Mouse (Mus musculus) CD4-positive, CD25-positive, alpha-beta regulatory T cell, adult 4 months (primary cell): Measurements from ENCODE around the gene Avpi1. TPM values are rescaled to one million over a fixed set of nuclear protein-coding genes. Genes with fewer than 3 reads are reported as not detected.
"Not testable (repeated sequence)": the region's sequence is repeated elsewhere in the genome, so short reads cannot be mapped to it uniquely, and the experiment has no call there.

Experiments
- ATAC-seq: one replicate; pipeline ENCODE4 v1.8.0; 2017
- polyA plus RNA-seq, 2 experiments: library from polyadenylated mRNA; unstranded; fragments of 100-300 nt; shearing (Covaris generic); gene quantifications; one replicate each; pipeline ENCODE4 v1.2.1; 2017

Avpi1 gene
- polyA plus RNA-seq, 2 experiments from 2014 or later, result 4.5 to 7.2 TPM

DNA sequence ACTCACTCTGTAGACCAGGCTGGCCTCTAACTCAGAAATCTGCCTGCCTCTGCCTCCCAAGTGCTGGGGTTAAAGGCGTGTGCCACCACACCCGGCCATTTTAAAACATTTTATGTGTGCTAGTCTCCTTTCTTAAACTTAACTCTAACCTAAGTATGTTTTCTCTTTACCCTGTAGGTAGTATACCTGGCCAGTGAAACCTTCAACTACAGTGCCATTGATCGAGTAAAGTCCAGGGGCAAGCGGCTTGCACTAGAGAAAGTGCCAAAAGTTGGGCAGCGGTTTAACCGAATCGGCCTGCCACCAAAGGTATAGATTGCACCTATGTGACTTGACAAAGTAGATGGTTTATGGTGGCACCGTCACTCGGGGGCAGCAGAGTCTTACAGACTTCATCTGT lies 24.2 kb downstream of the Avpi1 start:
- ATAC-seq, result no peak

DNA sequence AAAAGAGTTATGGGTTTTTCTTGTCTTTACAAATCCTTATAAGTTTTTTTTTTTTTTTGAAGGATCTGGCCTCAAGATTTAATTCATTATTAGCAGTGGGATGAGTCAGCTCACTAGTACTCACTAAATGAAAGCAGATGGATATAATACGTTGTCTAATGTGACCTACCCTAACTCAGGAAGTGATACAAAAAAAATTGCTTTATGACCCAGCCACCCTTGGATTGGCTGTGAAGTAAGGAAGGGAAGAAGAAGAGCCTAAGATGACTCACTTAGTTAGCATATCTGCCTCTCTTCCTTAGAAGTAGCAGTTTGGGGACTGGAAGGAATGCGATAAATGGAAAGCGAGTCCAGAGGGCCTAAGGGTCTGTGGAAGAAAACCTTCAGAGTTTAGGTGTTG lies 29.5 kb downstream of the Avpi1 start:
- ATAC-seq, result no peak

DNA sequence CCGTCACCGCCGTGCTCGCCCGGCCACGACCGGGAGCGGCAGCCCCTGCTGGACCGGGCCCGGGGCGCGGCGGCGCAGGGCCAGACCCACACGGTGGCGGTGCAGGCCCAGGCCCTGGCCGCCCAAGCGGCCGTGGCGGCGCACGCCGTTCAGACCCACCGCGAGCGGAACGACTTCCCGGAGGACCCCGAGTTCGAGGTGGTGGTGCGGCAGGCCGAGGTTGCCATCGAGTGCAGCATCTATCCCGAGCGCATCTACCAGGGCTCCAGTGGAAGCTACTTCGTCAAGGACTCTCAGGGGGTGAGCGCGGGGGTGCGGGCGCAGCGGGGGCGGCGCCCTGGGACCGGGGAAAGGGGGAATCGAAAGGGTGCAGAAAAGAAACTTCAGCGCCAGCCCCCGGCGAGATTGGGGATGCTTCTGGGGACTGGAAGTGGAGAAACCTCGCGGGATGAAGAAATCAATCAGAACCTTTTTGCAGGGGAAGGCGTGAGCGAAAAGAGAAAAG lies 38.2 kb downstream of the Avpi1 start:
- ATAC-seq, result peak; percentile 5

DNA sequence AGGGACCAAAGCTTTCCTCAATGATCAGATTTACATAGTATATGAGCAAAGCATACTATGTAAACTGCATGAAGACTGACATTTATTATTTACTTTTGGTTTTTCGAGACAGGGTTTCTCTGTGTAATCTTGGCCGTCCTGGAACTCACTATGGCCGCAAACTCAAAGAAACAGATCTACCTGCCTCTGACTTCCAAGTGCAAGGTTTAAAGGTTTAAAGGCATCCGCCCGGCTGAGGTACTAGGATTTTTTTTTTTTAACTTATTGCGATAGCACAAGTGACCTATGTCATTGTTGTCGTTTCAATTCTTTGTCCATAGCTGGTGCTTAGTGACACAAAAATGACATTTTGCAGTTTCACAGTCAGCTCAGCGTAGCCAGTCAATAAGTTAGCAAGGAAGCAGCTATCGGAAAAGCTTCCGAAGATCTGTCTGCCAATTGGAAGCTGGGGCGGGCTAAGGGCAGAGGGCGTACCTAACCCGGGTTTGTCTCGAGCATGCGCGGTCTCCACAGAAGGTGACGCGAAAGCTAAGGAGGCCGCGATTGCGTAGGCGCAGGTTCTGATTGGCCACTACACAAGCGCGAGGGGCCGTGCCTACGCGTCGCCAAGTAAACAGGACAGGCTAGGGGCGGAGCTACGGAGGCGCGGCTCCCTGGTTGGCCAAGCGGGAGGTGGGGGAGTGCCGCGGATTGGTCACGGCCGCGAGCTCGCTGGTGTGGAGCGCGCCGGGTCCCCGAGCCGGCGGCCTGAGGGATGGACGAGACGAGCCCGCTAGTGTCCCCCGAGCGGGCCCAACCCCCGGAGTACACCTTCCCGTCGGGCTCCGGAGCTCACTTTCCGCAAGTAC lies 38.9 kb downstream of the Avpi1 start, which contains the start of gene Pi4k2a:
Gene Pi4k2a, plus strand, starts transcription at position 723 of the 848 bp plus-strand sequence.
- ATAC-seq, result peak; percentile 90

DNA sequence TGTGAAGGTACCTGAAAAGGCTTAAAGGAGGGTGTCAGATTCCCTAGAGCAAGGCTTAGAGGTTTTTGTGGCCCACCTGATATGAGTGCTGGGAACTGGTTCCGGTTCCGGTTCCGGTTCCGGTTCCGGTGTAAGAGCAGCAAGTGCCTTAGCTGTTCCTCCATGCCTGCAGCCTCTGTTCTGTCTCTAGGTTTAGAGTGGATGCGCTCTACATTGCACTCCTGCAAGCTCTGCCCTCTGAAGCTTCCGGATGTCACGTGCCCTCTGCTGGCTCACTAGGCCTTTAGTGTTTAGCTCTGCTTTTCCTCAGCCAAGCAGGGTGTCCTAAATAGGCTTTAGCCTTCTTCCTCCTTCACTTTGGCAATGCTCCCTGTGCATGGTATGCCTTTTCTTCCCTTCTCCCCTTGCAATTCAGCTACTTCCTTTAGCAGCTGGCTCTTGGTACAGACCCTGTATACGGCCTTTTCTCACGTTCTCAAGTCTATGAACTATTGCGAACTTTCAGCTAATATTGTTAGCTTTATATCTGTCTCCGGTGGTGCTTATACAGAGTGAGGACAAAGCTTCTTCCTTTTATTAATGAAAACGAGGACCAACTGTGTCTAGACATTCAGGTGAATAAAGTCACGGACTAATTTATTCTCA lies 39.6 kb downstream of the Avpi1 start:
- ATAC-seq, result peak; percentile 61

DNA sequence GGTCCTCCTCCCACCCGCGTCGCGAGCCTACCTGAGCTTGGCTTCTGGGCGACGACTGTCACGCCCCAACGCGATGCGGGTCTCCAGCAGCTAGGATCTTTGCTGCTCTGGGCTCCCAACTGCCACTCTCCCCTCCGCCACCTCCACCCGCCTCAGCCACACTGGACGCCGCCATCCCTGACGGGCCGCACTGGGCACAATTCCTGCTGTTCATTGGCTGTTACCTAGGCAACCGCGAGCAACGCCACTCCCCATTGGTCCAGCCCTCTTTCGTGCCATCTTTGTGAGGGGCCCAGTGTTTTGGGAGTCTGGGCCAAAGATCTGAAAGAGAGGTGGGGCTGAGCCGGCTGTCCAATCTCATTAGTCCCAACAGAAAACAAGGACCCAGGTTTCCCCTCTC lies 42.7 kb downstream of the Avpi1 start, which contains the start of gene Morn4:
Gene Morn4, minus strand, starts transcription at position 192 of the 400 bp plus-strand sequence.
- no peak for ATAC-seq

DNA sequence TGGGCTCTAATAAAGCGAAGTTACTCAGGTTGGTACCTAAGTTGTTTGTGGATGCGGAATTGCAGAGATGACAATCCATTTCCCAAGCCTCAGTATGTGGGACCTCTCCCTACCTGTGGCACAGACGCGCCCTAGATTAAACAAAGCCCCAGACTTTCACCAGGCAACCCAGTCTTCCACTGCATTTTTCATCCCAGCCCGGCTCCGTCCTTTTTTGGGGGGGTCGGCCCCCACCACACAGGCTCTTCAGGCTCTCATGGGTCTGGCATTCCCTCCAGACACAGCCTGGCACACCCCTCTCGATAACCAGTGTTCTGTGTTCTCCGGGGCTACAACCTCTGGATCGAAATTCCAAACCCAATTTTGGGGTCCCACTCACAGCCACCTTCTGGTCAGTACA lies 43.2 kb downstream of the Avpi1 start:
- no peak for ATAC-seq

DNA sequence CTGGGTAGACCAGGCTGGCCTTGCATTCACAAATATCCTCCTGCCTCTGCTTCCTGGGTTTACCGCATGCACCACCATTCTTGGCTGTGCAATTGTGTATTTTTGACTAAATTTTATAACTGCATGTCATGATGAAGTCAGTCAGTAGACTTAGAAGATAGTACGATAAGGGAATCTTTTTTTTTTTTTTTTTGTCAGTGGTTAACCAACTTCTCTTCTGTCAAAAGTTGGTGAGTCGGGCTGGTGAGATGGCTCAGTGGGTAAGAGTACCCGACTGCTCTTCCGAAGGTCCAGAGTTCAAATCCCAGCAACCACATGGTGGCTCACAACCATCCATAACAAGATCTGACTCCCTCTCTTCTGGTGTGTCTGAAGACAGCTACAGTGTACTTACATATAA lies 47.2 kb downstream of the Avpi1 start:
- not testable (repeated sequence) for ATAC-seq

DNA sequence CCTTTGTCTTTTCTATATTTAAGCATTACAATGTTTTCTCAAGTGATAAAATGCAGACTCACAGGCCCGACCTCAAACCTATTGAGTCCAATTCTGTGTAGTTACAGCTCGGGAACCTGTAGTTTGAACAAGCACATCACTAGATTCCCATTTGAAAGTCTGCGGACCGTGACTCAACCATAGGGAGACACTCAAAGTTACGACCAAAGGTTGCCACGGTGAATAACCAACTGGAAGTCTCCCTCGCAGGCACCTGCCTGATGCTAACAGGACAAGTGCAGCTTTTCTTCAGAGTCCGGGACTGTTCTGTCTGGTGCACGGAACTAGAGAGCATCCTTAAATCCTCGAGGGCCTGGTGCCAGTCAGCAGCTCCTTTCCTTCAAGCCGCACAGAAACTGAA lies 48.4 kb downstream of the Avpi1 start:
- no peak for ATAC-seq

DNA sequence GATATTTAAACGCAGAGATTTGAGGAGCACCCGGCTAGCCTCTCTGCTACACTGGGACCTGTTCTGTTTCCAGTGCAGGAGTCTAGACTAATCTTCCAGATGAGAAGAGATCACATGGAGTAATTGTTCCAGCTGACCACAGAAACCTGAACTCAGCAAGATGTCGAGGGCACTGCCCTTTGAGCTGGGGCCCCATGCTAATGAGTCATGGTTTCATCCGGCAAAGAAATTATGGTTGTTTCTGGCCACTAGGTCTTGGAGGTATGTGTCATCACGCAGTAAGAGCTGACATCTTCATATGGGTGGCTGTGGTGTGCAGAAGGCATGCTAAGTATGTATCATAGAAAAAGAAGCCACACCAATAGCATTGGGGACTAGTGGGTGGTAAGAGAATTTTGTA lies 48.9 kb downstream of the Avpi1 start:
- ATAC-seq, result no peak

DNA sequence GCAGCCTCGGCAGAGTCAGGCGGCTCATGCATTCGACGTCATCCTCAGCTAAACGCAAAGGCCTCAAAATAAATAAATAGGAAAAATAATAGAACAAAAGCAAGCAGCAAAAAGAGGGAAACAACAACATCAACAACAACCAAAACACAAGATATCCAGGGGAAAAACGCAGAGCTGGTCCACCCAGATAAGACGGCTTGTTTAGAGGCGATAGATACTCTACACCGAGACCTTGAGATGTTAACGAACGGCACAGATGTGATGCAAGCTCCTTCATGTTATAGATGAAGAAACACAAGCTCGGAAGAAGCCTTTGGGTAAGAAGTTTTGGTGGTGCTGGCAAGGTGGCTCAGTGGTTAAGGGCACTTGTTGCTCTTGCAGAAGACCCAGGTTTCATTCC lies 49.9 kb downstream of the Avpi1 start:
- ATAC-seq, result no peak

DNA sequence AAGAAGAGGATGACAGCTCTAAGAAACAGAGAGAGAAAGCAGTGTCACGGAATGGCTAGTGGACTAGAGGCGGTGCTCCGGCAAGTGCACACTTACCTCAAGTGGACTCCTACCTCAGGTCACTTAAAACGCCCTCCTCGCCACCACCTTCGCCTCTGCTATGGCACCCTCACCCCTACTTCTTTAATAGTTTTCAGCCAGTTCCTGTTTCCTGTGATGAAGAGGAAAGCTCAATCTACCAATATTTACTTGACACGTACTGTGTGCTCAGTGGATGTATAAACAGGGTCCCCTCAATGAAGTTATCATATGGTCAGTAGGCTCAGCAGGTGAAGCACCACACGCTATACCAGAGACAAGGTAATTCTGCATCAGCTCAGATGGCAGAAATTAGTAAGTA lies 50.3 kb downstream of the Avpi1 start:
- ATAC-seq, result no peak

DNA sequence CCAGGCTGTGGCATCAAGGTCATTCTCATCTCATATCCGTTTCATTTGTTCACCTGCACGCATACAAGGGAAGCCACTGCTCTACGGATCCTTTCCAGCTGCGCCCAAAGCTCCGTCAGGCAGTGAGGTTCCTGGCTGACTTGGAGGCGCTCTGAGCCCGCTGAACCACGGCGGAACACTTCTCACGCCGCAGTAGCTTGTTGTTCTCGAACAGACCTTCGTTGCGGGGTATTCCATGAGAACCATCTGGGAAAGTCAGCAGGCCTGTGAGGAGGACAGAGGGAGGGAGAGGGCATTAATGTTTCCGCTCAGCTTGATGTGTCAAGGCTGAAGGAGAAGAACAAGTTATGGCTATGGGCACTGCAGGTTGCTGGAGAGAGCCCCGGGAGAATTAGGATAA lies 52.9 kb downstream of the Avpi1 start:
- no peak for ATAC-seq

DNA sequence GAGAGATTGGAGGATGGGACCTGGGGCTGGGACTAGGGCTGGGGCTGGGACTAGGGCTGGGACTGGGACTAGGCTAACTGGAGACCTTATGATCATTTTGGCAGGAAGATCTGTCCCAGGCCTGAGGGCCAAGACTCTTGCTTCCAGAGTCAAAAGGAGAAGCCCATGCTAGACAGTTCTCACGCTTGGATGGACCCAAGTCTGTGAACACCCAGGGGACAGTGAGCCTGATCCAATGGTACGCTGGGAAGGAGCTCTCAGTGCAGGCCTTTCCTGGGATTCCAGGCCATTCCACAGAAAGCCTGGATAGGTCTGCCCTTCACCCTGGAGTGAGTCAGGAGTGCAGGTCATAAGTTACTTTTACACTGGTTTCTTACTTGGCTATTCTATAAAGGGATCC lies 53.8 kb downstream of the Avpi1 start:
- no peak for ATAC-seq

Other genes starting within 250 kb of the Avpi1 start
- gene Rrp12, start 232.9 kb downstream of the Avpi1 start, polyA plus RNA-seq, result 10 to 100 TPM in 1 of 2 experiments, 1 to 10 TPM in 1; 7.2 to 17.3 TPM
- gene Pgam1, start 217.1 kb downstream of the Avpi1 start, polyA plus RNA-seq, result 10 to 100 TPM; 41.8 to 43.3 TPM
- gene Exosc1, start 195.6 kb downstream of the Avpi1 start, polyA plus RNA-seq, result 10 to 100 TPM; 83.6 to 89.9 TPM
- 10 to 100 TPM; 40.7 to 59.3 TPM for gene Zdhhc16, start 195.6 kb downstream of the Avpi1 start, polyA plus RNA-seq
- 100 to 1,000 TPM in 1 of 2 experiments, 10 to 100 TPM in 1; 78.1 to 104 TPM for gene Mms19, start 147.9 kb downstream of the Avpi1 start, polyA plus RNA-seq
- 1 to 10 TPM; 3.7 to 4.1 TPM for gene Ubtd1, start 147.3 kb downstream of the Avpi1 start, polyA plus RNA-seq
- gene Ankrd2, start 93.1 kb downstream of the Avpi1 start, polyA plus RNA-seq, result not detected
- not detected for gene Hoga1, start 83.4 kb downstream of the Avpi1 start, polyA plus RNA-seq
- gene 4933411K16Rik, start 76.8 kb downstream of the Avpi1 start, polyA plus RNA-seq, result not detected
- under 1 TPM in 1 of 2 experiments, not detected in 1; 0.52 TPM for gene Morn4, start 42.7 kb downstream of the Avpi1 start, polyA plus RNA-seq
- 10 to 100 TPM; 11.4 to 17.4 TPM for gene Pi4k2a, start 38.6 kb downstream of the Avpi1 start, polyA plus RNA-seq
- 1 to 10 TPM; 6.8 to 7.5 TPM for gene Marveld1, start 18.3 kb upstream of the Avpi1 start, polyA plus RNA-seq
- 10 to 100 TPM; 19.5 to 21.0 TPM for gene Zfyve27, start 34.9 kb upstream of the Avpi1 start, polyA plus RNA-seq
- gene Sfrp5, start 73.2 kb upstream of the Avpi1 start, polyA plus RNA-seq, result not detected
- gene Golga7b, start 118.5 kb upstream of the Avpi1 start, polyA plus RNA-seq, result under 1 TPM in 1 of 2 experiments, not detected in 1; 0.15 TPM